Mouse (Mus musculus) heart, adult 11 months (tissue): ENCODE data around the gene Hormad1.
A peak's percentile ranks its signal among the peaks of the same experiment; 100 is the strongest.

Source experiments
- DNase-seq: peaks from one replicate; pipeline ENCODE4 v3.0.0; 2022

The Hormad1 gene

GRCm38 (mm10) chr3:95569585-95569984, 10.1 kb downstream of the Hormad1 start:
- no peak for DNase-seq

GRCm38 (mm10) chr3:95587754-95588603, 28.5 kb downstream of the Hormad1 start:
- DNase-seq = no peak

GRCm38 (mm10) chr3:95588604-95589086, 29.2 kb downstream of the Hormad1 start, which contains the start of gene Golph3l:
Gene Golph3l, plus strand, starts transcription at chr3:95588934.
- peak; percentile 100 for DNase-seq

- DNase-seq = no peak
Observed at GRCm38 (mm10) chr3:95598734-95599133, 39.3 kb downstream of the Hormad1 start.

GRCm38 (mm10) chr3:95601287-95601686, 41.8 kb downstream of the Hormad1 start:
- no peak for DNase-seq

- DNase-seq = peak; percentile 37
Observed at GRCm38 (mm10) chr3:95606096-95606495, 46.6 kb downstream of the Hormad1 start.

GRCm38 (mm10) chr3:95609195-95609594, 49.7 kb downstream of the Hormad1 start:
- peak; percentile 8 for DNase-seq

GRCm38 (mm10) chr3:95613996-95614395, 54.5 kb downstream of the Hormad1 start:
- DNase-seq = peak; percentile 54

GRCm38 (mm10) chr3:95618511-95618910, 59.0 kb downstream of the Hormad1 start:
- peak; percentile 63 for DNase-seq

GRCm38 (mm10) chr3:95621241-95621640, 61.8 kb downstream of the Hormad1 start:
- DNase-seq = peak; percentile 84

- DNase-seq = peak; percentile 93
Observed at GRCm38 (mm10) chr3:95622421-95622820, 62.9 kb downstream of the Hormad1 start.

GRCm38 (mm10) chr3:95623551-95623950, 64.1 kb downstream of the Hormad1 start:
- DNase-seq = peak; percentile 92

- peak; percentile 93 for DNase-seq
Observed at GRCm38 (mm10) chr3:95623991-95624515, 64.6 kb downstream of the Hormad1 start.

- peak; percentile 100 for DNase-seq
Observed at GRCm38 (mm10) chr3:95624628-95625503, 65.4 kb downstream of the Hormad1 start, which contains the start of gene Ensa. Gene Ensa, plus strand, starts transcription at chr3:95624993.

GRCm38 (mm10) chr3:95627763-95628162, 68.3 kb downstream of the Hormad1 start:
- DNase-seq = peak; percentile 76

GRCm38 (mm10) chr3:95629755-95630154, 70.3 kb downstream of the Hormad1 start:
- peak; percentile 92 for DNase-seq

- no peak for DNase-seq
Observed at GRCm38 (mm10) chr3:95630856-95631255, 71.4 kb downstream of the Hormad1 start.

GRCm38 (mm10) chr3:95631304-95631703, 71.8 kb downstream of the Hormad1 start:
- peak; percentile 93 for DNase-seq

- peak; percentile 95 for DNase-seq
Observed at GRCm38 (mm10) chr3:95632648-95633588, 73.4 kb downstream of the Hormad1 start.

- DNase-seq = peak; percentile 96
Observed at GRCm38 (mm10) chr3:95635636-95636035, 76.2 kb downstream of the Hormad1 start.

- peak; percentile 87 for DNase-seq
Observed at GRCm38 (mm10) chr3:95636072-95636471, 76.6 kb downstream of the Hormad1 start.
